ENCODE assay signal across 30 mouse cellular contexts in genomic region chr19:3289006-3289405, GRCm38 (mm10). TPM values are rescaled to one million over a fixed set of nuclear protein-coding genes. Genes with fewer than 3 reads are reported as not detected.
A peak's percentile ranks its signal among the peaks of the same experiment; 100 is the strongest.
DNase-seq lines count a peak whose midpoint lies in the region; ATAC-seq lines count a peak whose summit lies in the region.
"Had no signal": no experiment of that assay in that cellular context is flagged by ENCODE, and none has a peak within 500 bp of the region (broad histone marks: within the 10 kb centered on the region; RNA-seq: fewer than 3 reads in every experiment).

No protein-coding gene starts in this region.

- DNase-seq in adrenal gland, adult 2 months: peak; percentile 65
- DNase-seq in adrenal gland, adult 18-20 months (ENCODE audit: low spot score in 2 of 2): no peak
- peak; percentile 32 for DNase-seq in cerebellum, adult 8-10 months
- peak; percentile 40 for DNase-seq in adrenal gland, postnatal 14 days
- peak; percentile 32 to 47 for DNase-seq in cerebellum, postnatal 14 days
- DNase-seq in embryonic facial prominence, embryonic 10.5 days (ENCODE audit: low spot score): no peak
- no peak for DNase-seq in midbrain, embryonic 11.5 days (ENCODE audit: low spot score, missing footprints)
- DNase-seq: heart, adult 2 months; heart, postnatal 4 days; kidney, adult 8-10 months; kidney, postnatal 4 days; layer of hippocampus, postnatal 36 days; left cerebral cortex, postnatal 4 days; lung, adult 2 months; lung, postnatal 10 days; right cerebral cortex, postnatal 4 days; thymus, adult 18-20 months; thymus, postnatal 36 days had no signal

- no peak overlapping the region for H3K4me3 ChIP-seq in embryonic facial prominence, embryonic 10.5 days
- no peak overlapping the region for H3K4me3 ChIP-seq in midbrain, embryonic 11.5 days (ENCODE audit: low read depth, low read length)
- H3K4me3 ChIP-seq: forebrain, embryonic 13.5 days; heart, adult 2 months; heart, embryonic 12.5 days; hindbrain, embryonic 13.5 days; midbrain, embryonic 10.5 days; myocyte; neural tube, embryonic 12.5 days had no signal

- peaks cover 87% of the 10 kb centered on the region for H3K36me3 ChIP-seq in embryonic facial prominence, embryonic 10.5 days (replicated peaks)
- peaks cover 4% of the 10 kb centered on the region; the same call in 1 of the 2 replicates for H3K36me3 ChIP-seq in midbrain, embryonic 11.5 days (ENCODE audit: control insufficient read depth, insufficient read depth, low read length)

- no peak overlapping the region for H3K27ac ChIP-seq in embryonic facial prominence, embryonic 10.5 days (replicated peaks)
- no peak overlapping the region for H3K27ac ChIP-seq in midbrain, embryonic 11.5 days (ENCODE audit: low read depth, low read length)
- H3K27ac ChIP-seq: forebrain, embryonic 13.5 days; heart, adult 2 months; hindbrain, embryonic 13.5 days; kidney, postnatal 0 days; liver, embryonic 14.5 days; midbrain, embryonic 10.5 days; neural tube, embryonic 12.5 days; stomach, postnatal 0 days had no signal

- H3K27me3 ChIP-seq in embryonic facial prominence, embryonic 10.5 days (replicated peaks; ENCODE audit: low read depth, poor library complexity, severe bottlenecking): no peaks in the 10 kb centered on the region
- no peaks in the 10 kb centered on the region for H3K27me3 ChIP-seq in midbrain, embryonic 11.5 days (ENCODE audit: control insufficient read depth, insufficient read depth, low read length)
- H3K27me3 ChIP-seq: forebrain, embryonic 13.5 days; heart, embryonic 12.5 days; hindbrain, embryonic 13.5 days; neural tube, embryonic 12.5 days had no signal

- H3K4me1 ChIP-seq in embryonic facial prominence, embryonic 10.5 days: no peaks in the 10 kb centered on the region; the same call in 1 of the 2 replicates
- no peaks in the 10 kb centered on the region for H3K4me1 ChIP-seq in midbrain, embryonic 11.5 days (ENCODE audit: control insufficient read depth, insufficient read depth, low read length)
- H3K4me1 ChIP-seq: heart, embryonic 12.5 days; hindbrain, embryonic 13.5 days had no signal

- H3K9ac ChIP-seq in midbrain, embryonic 11.5 days (ENCODE audit: low read length): no peak overlapping the region
- H3K9ac ChIP-seq: forebrain, embryonic 13.5 days; heart, embryonic 12.5 days; hindbrain, embryonic 13.5 days; liver, embryonic 14.5 days; neural tube, embryonic 12.5 days had no signal

- WGBS in embryonic facial prominence, embryonic 10.5 days: 96% methylated on average over 1 of the region's 1 CpGs
- 97% methylated on average over 1 of the region's 1 CpGs for WGBS in midbrain, embryonic 11.5 days

- no peak for ATAC-seq in cerebellum, adult (ENCODE audit: insufficient number of reproducible peaks, low FRiP score, low TSS enrichment)
- no peak for ATAC-seq in midbrain, embryonic 11.5 days (ENCODE audit: low FRiP score)
- ATAC-seq: forebrain, embryonic 13.5 days; intestine, embryonic 16.5 days; midbrain, embryonic 16.5 days had no signal

- no peaks in the 10 kb centered on the region for H3K9me3 ChIP-seq in embryonic facial prominence, embryonic 10.5 days
- no peaks in the 10 kb centered on the region for H3K9me3 ChIP-seq in midbrain, embryonic 11.5 days (ENCODE audit: control insufficient read depth, low read length)
- H3K9me3 ChIP-seq: forebrain, embryonic 13.5 days; heart, embryonic 12.5 days; hindbrain, embryonic 13.5 days; midbrain, embryonic 10.5 days; neural tube, embryonic 12.5 days had no signal

- H3K4me2 ChIP-seq in midbrain, embryonic 11.5 days: no peak overlapping the region
- H3K4me2 ChIP-seq: forebrain, embryonic 13.5 days; heart, embryonic 12.5 days; hindbrain, embryonic 13.5 days; neural tube, embryonic 12.5 days had no signal

RNA-seq across cellular contexts. Expression of gene Ighmbp2, which starts 6.2 kb away (rescaled TPM):
- total RNA-seq in adrenal gland, adult 2 months (2021): 1 to 10 TPM; 4.9 to 7.1 TPM
- 4.6 and 5.9 TPM in 2 replicates for polyA plus RNA-seq in adrenal gland, adult 2 months (2012; rRNA removed)
- 1 to 10 TPM; 4.9 to 6.2 TPM for total RNA-seq in adrenal gland, adult 18-20 months (2021)
- total RNA-seq in adrenal gland, postnatal 14 days (2021): 5.7 and 6.8 TPM in 2 replicates
- 12.3 and 13.8 TPM in 2 replicates for polyA plus RNA-seq in embryonic facial prominence, embryonic 10.5 days (2016; fragmentation: Nextera tagmentation; extraction: Ambion mirVana)
- 5.1 and 6.8 TPM in 2 replicates for polyA plus RNA-seq in midbrain, embryonic 11.5 days (2014; fragmentation: Nextera tagmentation; extraction: Ambion mirVana)

RNA-seq across cellular contexts. Expression of gene Mrpl21, which starts 6.3 kb away (rescaled TPM):
- 10 to 100 TPM; 70.0 to 74.6 TPM for total RNA-seq in adrenal gland, adult 2 months (2021)
- polyA plus RNA-seq in adrenal gland, adult 2 months (2012; rRNA removed): 56.4 and 65.9 TPM in 2 replicates
- total RNA-seq in adrenal gland, adult 18-20 months (2021): 10 to 100 TPM; 71.8 to 72.5 TPM
- 82.6 and 91.7 TPM in 2 replicates for total RNA-seq in adrenal gland, postnatal 14 days (2021)
- 143 and 148 TPM in 2 replicates for polyA plus RNA-seq in embryonic facial prominence, embryonic 10.5 days (2016; fragmentation: Nextera tagmentation; extraction: Ambion mirVana)
- polyA plus RNA-seq in midbrain, embryonic 11.5 days (2014; fragmentation: Nextera tagmentation; extraction: Ambion mirVana): 125 and 131 TPM in 2 replicates

RNA-seq across cellular contexts. Expression of gene Cpt1a, which starts 33.1 kb away (rescaled TPM):
- total RNA-seq in adrenal gland, adult 2 months (2021): 100 to 1,000 TPM; 214 to 344 TPM
- 360 and 463 TPM in 2 replicates for polyA plus RNA-seq in adrenal gland, adult 2 months (2012; rRNA removed)
- 100 to 1,000 TPM; 135 to 368 TPM for total RNA-seq in adrenal gland, adult 18-20 months (2021)
- 274 and 315 TPM in 2 replicates for total RNA-seq in adrenal gland, postnatal 14 days (2021)
- 4.5 and 5.7 TPM in 2 replicates for polyA plus RNA-seq in embryonic facial prominence, embryonic 10.5 days (2016; fragmentation: Nextera tagmentation; extraction: Ambion mirVana)
- 8.7 and 11.0 TPM in 2 replicates for polyA plus RNA-seq in midbrain, embryonic 11.5 days (2014; fragmentation: Nextera tagmentation; extraction: Ambion mirVana)

Comparison
In these comparisons a context has a peak if more than half of its experiments do, and no peak if none do; other contexts are left out.
1. DNase-seq: peak in adrenal gland, adult 2 months (single experiment), cerebellum, adult 8-10 months (single experiment), adrenal gland, postnatal 14 days (single experiment) and cerebellum, postnatal 14 days (2 of 2); none in adrenal gland, adult 18-20 months (0 of 2), embryonic facial prominence, embryonic 10.5 days (single experiment) and midbrain, embryonic 11.5 days (single experiment).